Mouse (Mus musculus): ENCODE data around the gene Gm20604. TPM values are rescaled to one million over a fixed set of nuclear protein-coding genes. Genes with fewer than 3 reads are reported as not detected.

The Gm20604 gene
- total and polyA plus RNA-seq, 2 experiments from 2014 or later, result 11.2 to 12.1 TPM

GRCm38 (mm10) chr12:102729855-102730797 is 28.3 kb downstream of the Gm20604 start:
- H3K36me3 ChIP-seq (replicated peaks; ENCODE audit: control insufficient read depth, insufficient read depth, low read length), result no peaks in the 10 kb centered on the region
- peak overlapping the region; percentile 35 for H3K4me2 ChIP-seq (ENCODE audit: low read depth, low read length)
- no peak overlapping the region for H3K27ac ChIP-seq (ENCODE audit: low read depth)
- H3K27me3 ChIP-seq (ENCODE audit: control insufficient read depth, insufficient read depth, low read length), result no peaks in the 10 kb centered on the region
- ATAC-seq (ENCODE audit: insufficient read depth, low read depth) (peak; percentile 76), DNase-seq (ENCODE audit: low spot score) (peak; percentile 34)
- 45% methylated on average over 26 of the region's 26 CpGs for WGBS
- H3K9me3 ChIP-seq (replicated peaks; ENCODE audit: control insufficient read depth, low read length), result no peaks in the 10 kb centered on the region
- no peak overlapping the region for H3K9ac ChIP-seq (replicated peaks; ENCODE audit: low read depth, low read length)
- peaks cover 7% of the 10 kb centered on the region; the same call in 1 of the 2 replicates for H3K4me1 ChIP-seq (ENCODE audit: control insufficient read depth, insufficient read depth)
- TF ChIP-seq CTCF (IDR thresholded peaks at IDR 0.05; ENCODE audit: low read depth) (no peak), EP300 (IDR thresholded peaks at IDR 0.05; ENCODE audit: low read depth) (no peak)
- no peak overlapping the region for H3K4me3 ChIP-seq (ENCODE audit: low read depth, low read length)

GRCm38 (mm10) chr12:102725761-102726175 is 32.7 kb downstream of the Gm20604 start:
- no peak overlapping the region for H3K9ac ChIP-seq (replicated peaks; ENCODE audit: low read depth, low read length)
- no peak for DNase-seq (ENCODE audit: low spot score)
- no peaks in the 10 kb centered on the region for H3K9me3 ChIP-seq (replicated peaks; ENCODE audit: control insufficient read depth, low read length)
- no peak overlapping the region for H3K27ac ChIP-seq (ENCODE audit: low read depth)
- no peak for TF ChIP-seq CTCF (IDR thresholded peaks at IDR 0.05; ENCODE audit: low read depth)
- TF ChIP-seq EP300 (IDR thresholded peaks at IDR 0.05; ENCODE audit: low read depth), result no peak
- no peaks in the 10 kb centered on the region for H3K36me3 ChIP-seq (replicated peaks; ENCODE audit: control insufficient read depth, insufficient read depth, low read length)
- H3K27me3 ChIP-seq (ENCODE audit: control insufficient read depth, insufficient read depth, low read length), result no peaks in the 10 kb centered on the region
- H3K4me3 ChIP-seq (ENCODE audit: low read depth, low read length), result no peak overlapping the region
- WGBS, result 63% methylated on average over 7 of the region's 7 CpGs
- peaks cover 7% of the 10 kb centered on the region; the same call in 1 of the 2 replicates for H3K4me1 ChIP-seq (ENCODE audit: control insufficient read depth, insufficient read depth)
- no peak overlapping the region for H3K4me2 ChIP-seq (ENCODE audit: low read depth, low read length)
- no peak; the same call in 1 of the 2 replicates for ATAC-seq (ENCODE audit: insufficient read depth, low read depth)

GRCm38 (mm10) chr12:102725146-102725545 is 33.3 kb downstream of the Gm20604 start:
- Histone ChIP-seq H3K4me2 (ENCODE audit: low read depth, low read length) (no peak overlapping the region), H3K4me3 (ENCODE audit: low read depth, low read length) (no peak overlapping the region), H3K9me3 (replicated peaks; ENCODE audit: control insufficient read depth, low read length) (no peaks in the 10 kb centered on the region), H3K27ac (ENCODE audit: low read depth) (no peak overlapping the region), H3K9ac (replicated peaks; ENCODE audit: low read depth, low read length) (no peak overlapping the region), H3K36me3 (replicated peaks; ENCODE audit: control insufficient read depth, insufficient read depth, low read length) (no peaks in the 10 kb centered on the region), H3K4me1 (ENCODE audit: control insufficient read depth, insufficient read depth) (peaks cover 2% of the 10 kb centered on the region; the same call in 1 of the 2 replicates), H3K27me3 (ENCODE audit: control insufficient read depth, insufficient read depth, low read length) (no peaks in the 10 kb centered on the region)
- DNase-seq (ENCODE audit: low spot score) (no peak), ATAC-seq (ENCODE audit: insufficient read depth, low read depth) (no peak)
- TF ChIP-seq CTCF (IDR thresholded peaks at IDR 0.05; ENCODE audit: low read depth) (no peak), EP300 (IDR thresholded peaks at IDR 0.05; ENCODE audit: low read depth) (no peak)
- WGBS, result 87% methylated on average over 6 of the region's 6 CpGs

- no peak overlapping the region for H3K27ac ChIP-seq (ENCODE audit: low read depth)
- 26% methylated on average over 6 of the region's 6 CpGs for WGBS
Measured at GRCm38 (mm10) chr12:102723861-102724260, 34.6 kb downstream of the Gm20604 start.

GRCm38 (mm10) chr12:102722966-102723365 is 35.5 kb downstream of the Gm20604 start:
- Histone ChIP-seq H3K9ac (replicated peaks; ENCODE audit: low read depth, low read length) (no peak overlapping the region), H3K36me3 (replicated peaks; ENCODE audit: control insufficient read depth, insufficient read depth, low read length) (no peaks in the 10 kb centered on the region), H3K4me3 (ENCODE audit: low read depth, low read length) (no peak overlapping the region), H3K9me3 (replicated peaks; ENCODE audit: control insufficient read depth, low read length) (no peaks in the 10 kb centered on the region), H3K27me3 (ENCODE audit: control insufficient read depth, insufficient read depth, low read length) (no peaks in the 10 kb centered on the region), H3K4me2 (ENCODE audit: low read depth, low read length) (no peak overlapping the region), H3K4me1 (ENCODE audit: control insufficient read depth, insufficient read depth) (no peaks in the 10 kb centered on the region), H3K27ac (ENCODE audit: low read depth) (no peak overlapping the region)
- ATAC-seq (ENCODE audit: insufficient read depth, low read depth) (no peak), DNase-seq (ENCODE audit: low spot score) (no peak)
- no peak for TF ChIP-seq CTCF (IDR thresholded peaks at IDR 0.05; ENCODE audit: low read depth)
- no peak for TF ChIP-seq EP300 (IDR thresholded peaks at IDR 0.05; ENCODE audit: low read depth)
- WGBS, result 82% methylated on average over 8 of the region's 8 CpGs

More at GRCm38 (mm10) chr12:102723861-102724260, 34.6 kb downstream of the Gm20604 start:
- Histone ChIP-seq H3K4me2 (ENCODE audit: low read depth, low read length) (no peak overlapping the region), H3K27me3 (ENCODE audit: control insufficient read depth, insufficient read depth, low read length) (no peaks in the 10 kb centered on the region), H3K9me3 (replicated peaks; ENCODE audit: control insufficient read depth, low read length) (no peaks in the 10 kb centered on the region), H3K36me3 (replicated peaks; ENCODE audit: control insufficient read depth, insufficient read depth, low read length) (no peaks in the 10 kb centered on the region), H3K9ac (replicated peaks; ENCODE audit: low read depth, low read length) (no peak overlapping the region), H3K4me3 (ENCODE audit: low read depth, low read length) (no peak overlapping the region), H3K4me1 (ENCODE audit: control insufficient read depth, insufficient read depth) (no peaks in the 10 kb centered on the region)
- ATAC-seq (ENCODE audit: insufficient read depth, low read depth) (no peak), DNase-seq (ENCODE audit: low spot score) (no peak)
- no peak for TF ChIP-seq EP300 (IDR thresholded peaks at IDR 0.05; ENCODE audit: low read depth)
- no peak for TF ChIP-seq CTCF (IDR thresholded peaks at IDR 0.05; ENCODE audit: low read depth)
